Mouse (Mus musculus): Measurements from ENCODE around the gene Dnali1. TPM values are rescaled to one million over a fixed set of nuclear protein-coding genes. Genes with fewer than 3 reads are reported as not detected.

The Dnali1 gene
- total RNA-seq (2023): not detected

DNA sequence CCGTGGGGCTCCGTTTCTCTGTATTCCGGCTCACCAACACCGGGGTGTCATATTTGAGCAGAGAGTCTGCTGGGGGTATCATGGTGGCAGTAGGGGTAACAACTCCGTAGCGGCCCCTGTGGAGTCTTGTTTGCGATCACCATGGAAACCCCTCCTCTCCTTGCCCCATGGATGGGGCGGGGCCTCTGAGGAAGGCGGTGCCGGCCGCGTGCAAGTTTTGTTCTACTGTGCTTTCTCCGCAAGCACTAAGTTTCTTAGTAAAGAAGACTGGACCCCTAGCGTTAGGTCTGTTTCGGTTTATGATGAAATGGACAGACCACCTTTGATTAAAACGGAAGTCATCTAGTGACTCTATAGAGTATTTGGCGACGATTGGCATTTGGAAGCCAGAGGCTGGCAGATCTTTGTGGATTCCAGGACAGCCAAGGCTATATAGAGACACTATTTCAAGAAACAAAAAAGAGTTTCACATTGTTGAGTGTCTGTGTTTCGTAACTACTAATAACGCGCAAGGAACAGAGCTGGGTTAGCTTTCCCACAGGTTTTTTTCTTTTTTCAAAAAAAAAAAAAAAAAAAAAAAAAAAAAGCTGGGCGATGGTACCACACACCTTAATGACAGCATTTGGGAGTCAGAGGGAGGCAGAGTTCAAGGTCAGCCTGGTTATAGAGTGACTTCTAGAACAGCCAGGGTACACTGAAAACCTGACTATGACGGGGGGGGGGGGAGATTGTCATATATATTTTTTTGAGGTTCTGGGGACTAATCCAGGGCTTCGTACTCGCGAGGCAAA is at the start of gene Dnali1:
TSS of gene Dnali1 (minus strand) at position 187 of the 791 bp plus-strand sequence.

DNA sequence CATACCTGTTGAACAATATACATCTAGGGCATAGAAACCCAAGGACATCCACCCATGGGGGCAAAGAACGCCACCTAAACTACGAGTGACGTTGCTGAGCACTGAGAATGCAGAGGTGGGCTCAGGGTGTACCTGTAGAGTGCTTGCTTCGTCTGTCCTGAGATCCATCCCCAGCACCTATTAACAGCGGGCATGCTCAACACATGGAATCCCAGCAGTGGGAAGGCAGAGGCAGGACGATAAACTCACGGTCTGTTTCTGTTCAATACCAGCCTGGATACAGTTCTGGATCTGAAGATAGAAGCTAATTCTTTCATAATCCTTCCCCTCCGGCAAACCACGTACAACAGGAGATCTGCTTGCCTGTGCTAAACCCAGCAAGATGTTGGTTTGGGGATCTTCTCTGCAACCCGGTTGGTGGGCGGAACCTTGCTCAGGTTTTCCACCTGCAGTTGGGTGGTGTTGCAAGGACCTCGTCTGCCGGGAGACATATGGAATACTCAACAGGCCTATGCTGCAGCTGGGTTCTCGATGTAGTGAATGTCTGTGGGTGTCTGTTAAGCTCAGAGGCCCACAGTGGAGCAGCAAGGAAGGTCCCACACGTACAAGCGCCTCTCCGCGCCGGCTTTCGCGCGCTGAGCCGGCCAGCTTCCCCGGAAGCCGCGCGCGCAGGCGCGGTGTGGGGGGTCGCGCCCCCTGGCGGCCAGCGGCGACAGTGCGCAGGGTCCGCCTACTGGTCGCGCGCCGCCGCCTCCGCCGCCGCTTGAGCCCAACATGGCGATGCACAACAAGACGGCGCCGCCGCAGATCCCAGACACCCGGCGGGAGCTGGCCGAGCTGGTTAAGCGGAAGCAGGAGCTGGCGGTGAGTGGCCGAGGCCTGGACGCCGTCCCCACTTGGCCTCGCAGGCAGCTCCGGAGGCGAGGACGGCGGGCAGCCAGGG is 19.2 kb upstream of the Dnali1 start, which contains the start of gene Meaf6:
TSS of gene Meaf6 (plus strand) at position 732 of the 943 bp plus-strand sequence.

DNA sequence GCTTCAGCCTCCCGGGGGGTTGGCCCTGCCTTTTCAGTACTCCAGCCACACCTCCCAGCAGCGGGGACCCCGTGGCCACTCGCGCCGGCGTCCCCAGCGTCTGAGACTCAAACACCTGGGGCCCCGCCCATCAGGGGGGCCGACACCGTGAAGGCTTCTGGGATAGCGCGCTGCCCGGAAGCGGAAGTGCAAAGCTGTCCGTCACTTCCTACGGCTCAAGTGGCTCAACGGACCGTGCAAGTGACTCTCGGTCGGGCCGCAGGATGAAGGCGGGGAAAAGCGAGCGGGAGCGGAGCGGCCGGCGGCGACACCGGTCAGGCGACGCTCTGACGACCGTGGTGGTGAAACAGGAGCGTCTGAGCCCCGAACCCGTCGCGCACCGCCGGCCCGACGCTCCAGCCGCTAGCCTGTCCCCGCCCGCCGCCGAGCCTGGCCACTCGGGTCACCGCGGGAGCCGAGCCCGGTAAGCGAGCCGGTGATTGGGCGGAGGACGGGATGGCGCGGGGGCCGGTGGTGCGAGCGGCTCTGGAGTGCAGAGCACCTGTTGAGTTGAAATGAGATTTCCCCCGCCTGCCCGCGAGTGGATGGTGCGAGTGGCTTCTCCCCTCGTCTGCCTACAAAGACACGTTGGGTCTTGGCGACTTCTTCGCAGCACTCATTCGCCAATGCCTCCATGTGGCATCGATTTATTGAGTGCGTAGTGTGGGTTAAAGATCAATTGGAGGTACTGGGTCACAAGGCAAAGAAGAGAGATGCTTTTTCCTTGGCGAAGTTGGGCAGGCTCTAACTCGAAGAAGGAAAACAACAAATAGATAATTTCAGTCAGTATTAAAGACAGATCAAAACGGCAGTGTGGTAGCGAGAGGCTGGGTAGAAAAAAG is 1.2 kb upstream of the Dnali1 start, which contains the start of gene Snip1:
TSS of gene Snip1 (plus strand) at position 183 of the 881 bp plus-strand sequence.

DNA sequence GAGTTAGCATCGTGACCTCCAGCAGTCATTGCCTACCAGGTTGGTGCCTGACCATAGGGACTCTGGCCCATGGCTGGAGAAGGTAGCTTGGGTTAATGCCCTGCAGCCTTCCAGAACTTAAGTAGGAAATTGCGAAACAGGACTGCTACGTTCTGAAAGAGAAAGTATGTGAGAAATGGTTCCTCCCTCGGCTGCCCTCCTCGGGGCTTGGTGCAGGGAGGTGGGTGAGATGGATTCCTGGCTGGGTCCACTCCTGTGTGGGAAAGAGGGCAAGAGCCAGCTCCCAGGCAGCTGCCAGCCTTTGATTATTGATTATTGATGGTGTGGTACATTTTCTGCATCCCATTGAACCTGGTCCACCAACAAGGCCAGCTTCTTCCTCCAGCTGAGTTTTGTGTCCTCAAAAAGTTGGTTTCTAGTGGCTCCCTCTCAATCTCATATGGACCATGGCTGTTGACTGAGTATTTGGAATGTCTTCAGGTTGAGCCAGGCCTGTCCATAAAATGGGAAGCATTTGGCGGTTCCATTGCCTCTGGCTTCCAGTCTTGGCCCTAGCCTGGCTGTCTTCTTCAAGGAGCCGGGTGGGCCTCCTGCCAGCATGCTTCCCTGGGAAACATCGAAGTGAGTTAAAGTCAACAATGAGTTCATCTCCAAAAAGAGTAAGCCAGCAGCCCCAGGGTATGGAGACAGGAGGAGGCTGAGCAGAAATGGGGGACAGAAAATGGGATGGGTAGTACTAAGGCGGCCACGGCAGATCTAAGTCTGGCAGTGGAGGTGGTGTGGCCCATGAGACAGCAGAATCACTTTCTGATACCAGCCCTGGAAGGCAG is 49.5 kb downstream of the Dnali1 start, which contains the start of gene Gnl2:
TSS of gene Gnl2 (plus strand) at position 780 of the 830 bp plus-strand sequence.

Other genes with a start within 250 kb of the Dnali1 start
- gene Yrdc, start 215.0 kb downstream of the Dnali1 start, total RNA-seq (2023): 90.7 TPM
- 16.3 TPM for gene 1110065P20Rik, start 214.5 kb downstream of the Dnali1 start, total RNA-seq (2023)
- gene Maneal, start 203.5 kb downstream of the Dnali1 start, total RNA-seq (2023): 5.1 TPM
- not detected for gene Epha10, start 184.8 kb downstream of the Dnali1 start, total RNA-seq (2023)
- 23.6 TPM for gene 9930104L06Rik, start 128.7 kb downstream of the Dnali1 start, total RNA-seq (2023)
- 4.0 TPM for gene Cdca8, start 126.4 kb downstream of the Dnali1 start, total RNA-seq (2023)
- not detected for gene Rspo1, start 79.3 kb downstream of the Dnali1 start, total RNA-seq (2023)
- gene Gnl2, start 49.1 kb downstream of the Dnali1 start, total RNA-seq (2023): 79.2 TPM
- gene Snip1, start 969 bp upstream of the Dnali1 start, total RNA-seq (2023): 44.9 TPM
- 45.7 TPM for gene Meaf6, start 19.4 kb upstream of the Dnali1 start, total RNA-seq (2023)
- 148 TPM for gene Zc3h12a, start 62.1 kb upstream of the Dnali1 start, total RNA-seq (2023)